Mouse (Mus musculus): ENCODE measurements around the gene Ddx31. TPM values are rescaled to one million over a fixed set of nuclear protein-coding genes. Genes with fewer than 3 reads are reported as not detected.

The Ddx31 gene
- total RNA-seq, 1 experiment from 2014 or later, result 11.5 TPM

DNA sequence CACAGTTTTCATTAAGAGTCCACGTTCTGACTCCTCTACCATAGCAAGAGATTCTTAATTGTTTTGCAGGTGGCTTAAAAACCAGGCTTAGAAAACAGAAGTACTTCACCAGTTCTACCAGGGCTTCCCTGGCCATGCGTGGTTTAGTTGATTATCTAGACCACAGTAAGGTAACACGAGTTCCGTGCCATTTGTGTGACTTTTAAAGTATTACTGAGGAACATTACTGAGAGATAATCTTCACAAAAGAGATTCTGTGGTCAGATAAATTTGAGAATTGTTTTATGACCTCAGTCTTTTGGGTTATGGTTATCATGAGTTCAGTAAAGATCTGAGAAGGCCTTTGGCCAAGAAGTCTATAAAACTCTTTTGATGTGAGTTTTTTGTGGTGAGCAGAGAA lies 19.1 kb downstream of the Ddx31 start:
- ATAC-seq (replicated peaks; ENCODE audit: insufficient number of reproducible peaks, low FRiP score, low TSS enrichment, poor library complexity, severe bottlenecking), result no peak

DNA sequence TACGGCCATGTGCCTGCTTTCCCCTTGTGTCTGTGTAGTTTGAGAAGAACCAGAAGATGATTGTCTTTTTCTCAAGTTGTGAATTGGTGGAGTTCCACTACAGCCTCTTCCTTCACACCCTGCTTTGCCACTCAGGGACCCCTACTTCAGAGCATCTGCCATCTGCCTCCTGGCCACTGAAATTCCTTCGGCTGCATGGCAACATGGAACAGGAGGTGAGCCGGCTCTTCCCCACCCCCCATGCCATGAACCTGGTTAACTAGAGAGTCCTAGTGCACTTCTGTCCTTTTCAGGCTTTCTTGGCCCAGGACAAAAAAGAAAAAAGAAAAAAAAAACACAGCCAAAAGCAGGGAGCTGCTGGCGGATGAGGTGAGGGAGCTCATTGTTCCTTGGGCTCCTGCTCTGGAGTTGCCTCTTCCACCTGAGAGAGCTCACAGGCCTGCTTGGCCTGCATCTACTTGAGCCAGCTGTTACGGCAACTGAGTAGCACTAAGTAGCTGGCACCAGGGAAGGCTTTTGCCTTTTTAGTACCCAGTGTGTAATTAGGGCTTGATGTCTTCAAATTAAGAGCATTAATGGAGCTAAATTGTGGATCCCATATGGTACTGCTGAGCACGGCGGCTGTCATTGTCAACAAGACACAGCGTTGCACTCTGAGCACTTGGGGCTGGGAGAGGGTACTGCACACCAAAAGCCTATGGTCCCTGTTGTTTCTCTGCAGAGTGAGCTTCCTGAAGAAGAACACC lies 20.6 kb downstream of the Ddx31 start:
- no peak for ATAC-seq (replicated peaks; ENCODE audit: insufficient number of reproducible peaks, low FRiP score, low TSS enrichment, poor library complexity, severe bottlenecking)

DNA sequence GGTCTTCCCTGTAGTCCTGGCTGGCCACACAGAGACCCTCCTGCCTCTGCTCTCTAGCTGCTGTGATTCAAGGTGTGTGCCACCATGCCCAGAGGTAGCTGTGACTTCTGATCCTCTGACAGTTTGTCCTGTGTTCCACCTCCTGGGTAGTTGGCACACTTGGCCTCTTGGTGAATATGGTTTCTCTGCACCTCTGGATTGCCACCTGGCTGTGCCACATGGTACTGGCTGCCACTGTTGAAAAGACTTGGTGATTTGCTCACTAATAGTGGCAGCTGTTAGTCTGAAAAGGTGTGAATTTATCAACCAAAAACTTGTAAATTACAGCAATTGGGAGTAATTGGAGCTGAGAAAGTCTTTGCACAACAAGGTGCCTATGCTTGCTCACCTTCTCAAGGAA lies 23.7 kb downstream of the Ddx31 start:
- ATAC-seq (replicated peaks; ENCODE audit: insufficient number of reproducible peaks, low FRiP score, low TSS enrichment, poor library complexity, severe bottlenecking), result no peak

DNA sequence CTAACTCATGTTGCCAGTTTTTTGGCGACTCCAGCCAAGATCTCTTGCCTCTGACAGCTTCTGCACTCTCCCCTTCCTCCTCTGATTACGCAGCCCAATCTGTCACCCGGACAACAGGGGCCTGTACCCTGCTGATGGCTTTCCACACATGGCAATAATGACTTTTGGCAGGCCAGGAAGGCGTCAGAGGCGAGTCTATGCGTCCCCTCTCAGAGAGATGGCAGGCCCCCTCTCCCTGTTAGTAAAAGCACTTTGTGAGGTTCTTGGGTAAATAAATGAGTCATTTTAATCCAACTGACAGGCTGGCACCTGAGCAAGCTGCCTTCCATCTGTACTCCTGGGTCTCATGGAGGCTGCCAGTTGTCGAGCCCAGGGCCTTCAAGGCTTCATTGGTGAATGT lies 27.3 kb downstream of the Ddx31 start:
- no peak for ATAC-seq (replicated peaks; ENCODE audit: insufficient number of reproducible peaks, low FRiP score, low TSS enrichment, poor library complexity, severe bottlenecking)

DNA sequence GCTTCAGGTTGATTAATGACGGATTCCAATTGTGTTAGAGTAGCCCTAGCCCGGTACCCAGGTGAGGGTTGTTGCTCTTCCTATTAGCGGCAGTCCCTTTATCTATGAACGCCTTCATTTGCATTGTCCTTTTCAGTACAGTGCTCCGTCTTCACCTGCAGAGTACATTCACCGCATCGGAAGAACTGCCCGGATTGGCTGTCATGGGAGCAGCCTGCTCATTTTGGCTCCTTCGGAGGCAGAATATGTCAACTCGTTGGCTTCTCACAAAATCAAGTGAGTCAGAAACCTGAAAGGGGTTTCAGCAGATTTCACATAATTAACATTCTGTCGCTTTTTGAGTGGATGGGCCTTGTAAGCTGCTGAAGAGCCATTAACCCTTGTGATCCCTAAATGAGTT lies 35.3 kb downstream of the Ddx31 start:
- ATAC-seq (replicated peaks; ENCODE audit: insufficient number of reproducible peaks, low FRiP score, low TSS enrichment, poor library complexity, severe bottlenecking), result no peak

DNA sequence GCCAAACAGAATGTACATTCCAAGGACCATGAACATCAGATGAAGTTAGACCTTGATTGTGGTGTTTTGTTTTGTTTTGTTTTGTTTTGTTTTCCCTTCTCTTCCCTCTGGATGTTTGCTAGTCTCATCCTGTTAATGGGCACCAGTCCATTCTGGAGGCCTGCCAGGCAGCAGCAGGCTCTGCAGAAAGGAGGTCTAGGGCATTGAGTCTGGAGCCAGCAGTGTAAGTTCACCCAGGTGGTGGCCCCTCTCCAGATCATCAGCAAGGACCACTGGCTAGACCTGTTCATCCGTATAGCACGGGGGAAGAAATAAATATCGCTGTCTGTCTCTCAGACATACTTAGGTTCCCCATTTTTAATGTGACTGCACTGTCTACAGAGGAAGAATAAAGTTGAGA lies 41.1 kb downstream of the Ddx31 start:
- no peak for ATAC-seq (replicated peaks; ENCODE audit: insufficient number of reproducible peaks, low FRiP score, low TSS enrichment, poor library complexity, severe bottlenecking)

DNA sequence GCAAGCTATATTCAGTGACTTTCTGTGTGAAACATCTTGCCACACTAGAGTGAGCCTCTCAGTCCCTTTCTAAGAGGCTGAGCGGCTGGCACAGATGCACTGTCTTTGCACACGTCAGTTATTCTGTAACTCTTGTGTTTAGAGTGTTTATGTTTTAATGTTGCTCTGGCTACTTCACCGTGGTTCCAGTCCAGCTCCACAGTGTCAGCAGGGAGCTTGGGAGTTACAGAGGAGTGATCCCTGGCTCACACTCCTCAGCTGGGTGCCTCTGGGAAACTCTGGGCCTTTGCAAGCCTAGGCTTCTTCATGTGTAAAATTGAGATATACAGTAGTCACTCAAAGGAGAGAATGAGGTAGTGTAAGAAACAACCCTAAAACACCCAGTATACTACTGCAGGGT lies 41.8 kb downstream of the Ddx31 start:
- no peak for ATAC-seq (replicated peaks; ENCODE audit: insufficient number of reproducible peaks, low FRiP score, low TSS enrichment, poor library complexity, severe bottlenecking)

DNA sequence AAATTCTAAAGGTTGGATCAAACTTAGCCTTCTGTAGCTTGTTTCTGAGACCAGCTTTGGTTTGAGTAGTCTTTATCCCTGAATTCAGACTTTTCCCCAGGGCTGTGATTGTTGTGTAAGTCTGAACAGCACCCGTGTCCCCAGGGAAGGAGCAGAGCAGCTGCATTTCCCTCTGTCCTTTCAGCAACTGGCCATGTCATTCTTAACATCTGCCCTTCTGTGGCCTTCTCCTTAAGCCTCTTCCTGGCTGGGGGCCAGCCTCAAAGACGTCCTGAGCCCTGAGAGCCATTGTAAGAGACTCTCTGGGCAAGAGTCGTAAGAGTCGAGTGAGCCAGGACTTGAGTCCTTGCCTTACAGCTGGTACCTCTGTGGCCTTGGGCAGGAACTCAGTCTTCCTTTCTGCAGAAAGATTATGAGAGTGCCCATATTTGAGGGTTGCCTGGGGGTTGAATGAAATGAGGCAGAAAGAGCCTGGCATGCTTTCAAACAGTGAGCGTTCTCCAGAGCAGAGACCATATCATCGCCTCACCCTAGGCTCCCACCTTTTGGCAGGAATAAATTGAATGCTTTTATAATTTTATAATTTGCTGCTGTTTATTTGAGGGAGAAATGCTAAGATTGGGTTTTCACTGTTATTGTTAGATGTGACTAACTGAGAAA lies 42.8 kb downstream of the Ddx31 start:
- no peak for ATAC-seq (replicated peaks; ENCODE audit: insufficient number of reproducible peaks, low FRiP score, low TSS enrichment, poor library complexity, severe bottlenecking)

DNA sequence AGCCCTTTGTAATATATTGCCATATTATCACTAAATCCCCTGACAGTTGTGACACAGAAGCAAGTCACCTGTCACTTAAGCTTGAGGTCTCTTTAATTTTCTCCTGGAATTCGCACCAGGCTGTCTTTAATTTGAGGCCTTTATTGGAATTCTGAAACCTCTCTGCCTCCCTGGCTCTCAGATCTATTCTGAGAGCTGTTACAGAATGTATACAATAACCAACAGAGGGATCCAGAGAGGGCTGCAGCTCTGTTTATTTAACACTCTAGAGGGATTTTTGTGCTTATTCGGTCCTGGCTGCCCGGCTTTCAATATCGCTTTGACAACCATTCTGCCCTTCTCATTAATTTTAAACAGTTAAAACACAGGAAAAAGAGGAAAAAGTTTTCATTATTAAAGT lies 44.7 kb downstream of the Ddx31 start:
- no peak for ATAC-seq (replicated peaks; ENCODE audit: insufficient number of reproducible peaks, low FRiP score, low TSS enrichment, poor library complexity, severe bottlenecking)

DNA sequence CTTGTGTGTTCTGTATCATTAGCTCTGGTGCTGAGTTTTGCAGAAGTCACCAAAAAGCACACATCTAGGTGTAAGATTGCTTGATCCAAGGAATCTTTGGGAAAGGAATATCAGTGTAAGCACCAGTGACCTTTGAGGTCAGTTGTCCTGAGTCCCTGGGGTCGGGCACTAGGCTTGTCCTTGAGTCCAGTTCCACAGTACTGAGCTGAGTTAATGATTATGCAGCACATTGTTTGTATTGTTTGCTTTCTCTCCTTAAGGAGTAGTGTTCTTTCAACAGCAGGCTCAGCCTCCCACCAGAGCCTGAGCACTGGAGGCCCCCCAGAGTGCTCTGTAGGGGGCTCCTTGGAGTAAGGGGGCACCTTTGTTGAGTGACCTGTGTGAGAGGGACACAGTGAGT lies 52.6 kb downstream of the Ddx31 start:
- no peak for ATAC-seq (replicated peaks; ENCODE audit: insufficient number of reproducible peaks, low FRiP score, low TSS enrichment, poor library complexity, severe bottlenecking)

DNA sequence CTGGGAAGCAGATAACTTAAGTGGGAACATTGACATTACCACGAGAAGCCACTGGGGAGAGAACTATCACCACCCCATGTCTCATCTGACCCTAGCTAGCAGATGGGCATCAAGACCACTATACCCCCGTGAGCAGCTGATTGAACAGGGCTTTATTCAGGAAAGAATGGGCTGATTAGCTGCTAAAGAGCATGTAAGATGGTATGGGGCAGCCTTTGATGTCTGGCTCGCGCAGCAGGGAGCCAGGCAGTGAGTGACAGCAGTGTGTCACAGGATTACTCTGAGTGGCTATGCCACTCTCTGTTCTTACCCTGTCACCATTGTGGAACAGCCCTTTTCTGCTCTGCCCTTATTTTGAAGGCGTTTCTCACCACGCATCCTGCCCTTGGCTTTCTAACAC lies 53.3 kb downstream of the Ddx31 start:
- ATAC-seq (replicated peaks; ENCODE audit: insufficient number of reproducible peaks, low FRiP score, low TSS enrichment, poor library complexity, severe bottlenecking), result no peak

DNA sequence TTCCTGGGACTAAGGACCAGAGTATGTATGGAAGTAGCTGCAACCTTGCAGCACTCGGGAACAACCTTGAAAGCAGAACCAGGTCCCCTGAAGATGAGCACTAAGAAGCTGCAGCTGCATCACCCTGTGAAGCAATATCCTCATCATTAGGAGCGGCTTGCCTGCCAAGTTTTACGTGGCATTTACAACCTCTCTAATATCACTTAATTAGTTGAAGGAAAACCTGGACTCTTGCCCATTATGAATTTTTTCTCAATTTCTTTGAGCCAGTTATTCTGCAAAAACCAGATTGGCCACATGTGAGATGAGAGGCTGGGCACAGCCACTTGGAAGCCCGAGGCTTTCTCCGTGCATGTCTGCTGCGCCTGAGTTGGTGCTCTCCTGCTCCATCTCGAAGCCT lies 55.7 kb downstream of the Ddx31 start:
- no peak for ATAC-seq (replicated peaks; ENCODE audit: insufficient number of reproducible peaks, low FRiP score, low TSS enrichment, poor library complexity, severe bottlenecking)

DNA sequence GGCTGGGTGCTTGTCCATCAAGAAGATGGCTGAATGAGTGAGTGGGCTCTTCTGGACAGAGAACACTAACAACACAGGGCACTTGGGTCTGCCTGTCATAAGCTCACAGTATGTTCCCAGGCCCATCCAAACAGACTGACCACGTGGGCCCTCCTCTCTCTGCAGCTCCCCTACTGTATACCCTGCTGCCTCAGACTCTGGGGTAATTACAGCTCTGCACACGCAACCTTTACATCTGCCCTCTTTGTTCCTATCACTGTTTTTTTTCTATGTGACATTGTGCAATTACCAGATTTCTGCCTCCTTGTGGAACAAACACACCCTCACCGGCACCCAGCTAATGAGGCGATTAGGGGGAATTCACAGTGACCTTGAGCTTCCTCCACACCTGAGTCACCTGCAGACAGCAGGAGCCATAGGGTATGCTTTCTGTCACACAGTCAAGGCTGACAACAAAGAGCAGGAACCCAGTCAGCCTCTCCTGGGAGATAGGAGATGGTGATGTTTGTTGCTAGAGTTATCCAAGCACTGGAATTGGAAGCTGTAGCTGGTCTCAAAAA lies 57.2 kb downstream of the Ddx31 start:
- ATAC-seq (replicated peaks; ENCODE audit: insufficient number of reproducible peaks, low FRiP score, low TSS enrichment, poor library complexity, severe bottlenecking), result no peak

DNA sequence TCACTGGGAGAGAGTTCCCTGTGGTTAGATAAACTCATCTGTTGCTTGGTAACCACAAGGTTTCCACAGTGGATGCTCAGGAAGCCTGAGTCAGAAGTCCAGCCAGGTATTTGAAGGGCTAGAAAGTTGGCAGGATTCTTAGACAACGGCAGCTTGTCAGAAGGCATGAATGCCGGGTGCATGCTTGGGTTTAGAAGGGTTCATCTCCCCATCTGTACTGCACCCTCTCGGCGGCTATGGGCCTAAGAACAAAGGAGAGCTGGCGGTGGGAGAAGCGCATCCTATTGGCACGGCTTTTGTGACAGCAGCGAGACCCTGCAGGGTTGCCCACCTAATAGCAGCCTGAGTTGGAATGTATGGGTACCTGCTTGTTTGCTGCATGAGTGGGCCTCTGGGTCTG lies 62.1 kb downstream of the Ddx31 start:
- ATAC-seq (replicated peaks; ENCODE audit: insufficient number of reproducible peaks, low FRiP score, low TSS enrichment, poor library complexity, severe bottlenecking), result no peak

DNA sequence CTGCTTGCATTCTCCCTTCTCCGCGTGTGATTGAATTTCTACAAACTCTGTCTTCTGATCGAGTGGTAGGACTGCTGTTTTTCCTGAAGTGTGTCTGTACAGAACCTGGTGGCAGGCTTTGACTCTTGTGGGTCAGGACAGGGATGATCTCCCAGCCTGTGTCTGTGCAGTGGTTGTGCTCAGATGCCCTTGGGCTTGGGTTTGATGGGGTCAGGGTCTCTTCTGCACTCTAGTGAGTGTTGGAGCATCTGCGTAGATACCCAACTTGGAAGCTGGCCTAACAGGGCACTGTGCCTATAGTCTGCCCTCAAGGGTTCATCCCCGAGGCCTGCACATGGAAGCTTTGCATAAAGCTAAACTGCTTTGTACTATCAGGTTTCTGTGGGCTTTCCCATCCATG lies 63.7 kb downstream of the Ddx31 start:
- no peak for ATAC-seq (replicated peaks; ENCODE audit: insufficient number of reproducible peaks, low FRiP score, low TSS enrichment, poor library complexity, severe bottlenecking)

DNA sequence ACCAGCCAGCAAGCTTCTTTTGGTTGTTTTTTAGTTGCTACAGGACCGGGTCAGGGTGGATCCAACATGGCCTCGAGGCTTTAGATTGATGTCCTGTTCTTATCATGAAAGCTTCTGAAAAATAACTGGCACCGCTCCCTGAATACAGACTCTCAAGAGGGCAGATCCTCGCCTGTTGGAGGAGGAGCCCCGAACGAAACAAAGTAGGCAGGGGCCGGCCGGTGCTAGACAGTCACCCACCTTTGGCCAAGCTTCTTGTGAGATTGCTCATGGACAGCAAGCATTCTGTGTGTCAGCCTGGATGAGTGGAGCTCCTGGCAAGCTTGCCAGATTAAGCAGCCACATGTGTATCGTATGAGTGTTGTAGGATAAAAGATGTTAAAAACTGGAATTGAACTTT lies 64.6 kb downstream of the Ddx31 start:
- ATAC-seq (replicated peaks; ENCODE audit: insufficient number of reproducible peaks, low FRiP score, low TSS enrichment, poor library complexity, severe bottlenecking), result no peak

DNA sequence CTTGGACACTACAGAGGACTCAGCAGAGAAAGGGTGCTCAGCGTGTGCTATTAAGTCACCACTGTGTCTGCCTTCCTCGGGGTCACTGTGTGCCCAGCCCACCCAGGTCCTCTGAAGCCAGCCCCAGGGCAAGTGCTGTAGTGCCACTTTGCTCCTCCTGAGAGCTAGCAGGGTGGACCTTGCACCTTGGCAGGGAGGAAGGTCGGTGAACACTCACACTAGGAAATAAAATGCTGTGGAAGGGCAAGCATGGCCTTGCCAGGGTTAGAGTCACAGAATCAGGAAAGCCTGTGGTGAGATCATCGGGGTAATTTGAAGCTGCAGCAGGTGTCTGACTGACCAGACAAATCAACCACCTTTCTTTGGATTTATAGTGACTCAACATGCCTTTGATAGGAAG lies 65.4 kb downstream of the Ddx31 start:
- ATAC-seq (replicated peaks; ENCODE audit: insufficient number of reproducible peaks, low FRiP score, low TSS enrichment, poor library complexity, severe bottlenecking), result no peak

DNA sequence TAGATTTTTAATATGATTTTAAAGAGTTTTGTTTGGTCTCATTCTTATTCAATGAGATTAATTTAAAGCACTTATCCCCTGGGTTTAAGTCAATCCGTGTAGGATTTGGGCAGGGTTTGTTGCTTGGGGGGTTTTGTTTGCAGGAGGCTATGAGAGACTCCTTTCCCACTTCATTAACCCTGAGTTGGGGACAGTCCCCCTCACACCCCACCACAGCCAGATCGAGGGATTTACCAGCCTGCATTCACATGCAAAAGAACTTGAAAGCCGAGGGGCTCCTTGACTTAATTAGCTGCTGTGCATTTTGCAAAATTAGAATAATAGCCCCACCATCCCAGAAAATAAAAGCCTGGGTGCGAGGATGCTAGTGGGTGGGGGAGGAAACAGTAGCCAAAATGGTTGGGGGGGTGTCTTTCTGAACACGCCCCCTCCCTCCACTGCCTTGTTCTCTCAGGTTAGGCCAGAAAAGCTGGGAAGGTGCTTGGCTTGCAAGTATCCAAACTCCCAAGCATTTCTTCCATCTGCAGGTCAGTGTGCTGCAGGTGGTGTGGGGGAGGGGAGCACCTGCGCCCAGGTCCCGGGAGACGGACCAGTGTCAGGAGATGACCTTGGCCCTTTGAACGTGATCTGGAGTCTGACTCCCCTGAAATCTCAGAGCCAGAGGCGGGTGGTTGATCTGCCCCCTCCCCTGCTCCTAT lies 67.6 kb downstream of the Ddx31 start:
- no peak for ATAC-seq (replicated peaks; ENCODE audit: insufficient number of reproducible peaks, low FRiP score, low TSS enrichment, poor library complexity, severe bottlenecking)

DNA sequence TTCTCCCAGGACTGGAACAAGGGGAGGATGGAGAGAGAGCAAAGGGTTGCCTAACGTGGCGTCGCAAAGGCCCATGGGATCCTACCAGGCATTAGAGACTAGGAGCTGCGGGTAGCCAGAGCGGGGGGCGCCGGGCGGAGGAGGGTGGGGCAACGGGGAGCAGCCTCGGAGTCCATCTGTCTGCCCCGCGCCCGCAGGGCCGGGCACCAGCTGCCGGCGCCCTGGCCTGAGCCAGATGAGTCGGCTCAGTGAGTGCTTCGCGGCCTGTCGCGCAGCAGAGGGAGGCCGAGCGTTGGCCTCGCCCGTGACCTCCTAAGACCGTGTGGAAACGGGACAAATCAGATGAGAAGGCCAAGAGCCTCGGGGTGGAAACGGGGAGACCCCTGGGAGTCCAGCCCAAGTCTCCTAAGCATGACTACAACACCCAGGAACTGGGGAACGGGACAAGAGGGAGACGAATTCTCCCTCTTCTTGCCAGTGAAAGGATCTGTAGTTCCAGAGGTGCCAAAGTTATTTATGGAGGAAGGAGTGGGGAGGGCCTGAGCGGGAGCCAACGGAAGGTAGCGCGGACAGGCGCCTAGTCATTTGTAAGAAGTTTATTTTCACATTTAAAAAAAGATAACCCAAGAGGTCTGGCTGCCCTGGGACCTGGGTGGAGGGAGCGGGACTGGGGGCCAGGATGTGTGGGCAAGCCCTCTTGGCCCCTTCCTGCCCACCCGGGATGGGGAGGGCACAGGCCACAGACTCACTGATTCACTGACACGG lies 68.4 kb downstream of the Ddx31 start:
- ATAC-seq (replicated peaks; ENCODE audit: insufficient number of reproducible peaks, low FRiP score, low TSS enrichment, poor library complexity, severe bottlenecking), result no peak

All from monocyte, adult 5-6 weeks (primary cell).